Mouse (Mus musculus) layer of hippocampus, postnatal 36 days (tissue): ENCODE measurements around the gene Zhx3. TPM values are rescaled to one million over a fixed set of nuclear protein-coding genes. Genes with fewer than 3 reads are reported as not detected.

Experiments
- DNase-seq, 2 experiments: peaks; one replicate each; pipeline ENCODE4 v3.0.0; 2022
- total RNA-seq, 2 experiments: library from RNA; stranded (reverse); gene quantifications; 2 replicates each; pipeline ENCODE4 v1.2.3; 2021

Zhx3 gene
- total RNA-seq, 2 experiments from 2014 or later = 92.9 to 124 TPM

DNA sequence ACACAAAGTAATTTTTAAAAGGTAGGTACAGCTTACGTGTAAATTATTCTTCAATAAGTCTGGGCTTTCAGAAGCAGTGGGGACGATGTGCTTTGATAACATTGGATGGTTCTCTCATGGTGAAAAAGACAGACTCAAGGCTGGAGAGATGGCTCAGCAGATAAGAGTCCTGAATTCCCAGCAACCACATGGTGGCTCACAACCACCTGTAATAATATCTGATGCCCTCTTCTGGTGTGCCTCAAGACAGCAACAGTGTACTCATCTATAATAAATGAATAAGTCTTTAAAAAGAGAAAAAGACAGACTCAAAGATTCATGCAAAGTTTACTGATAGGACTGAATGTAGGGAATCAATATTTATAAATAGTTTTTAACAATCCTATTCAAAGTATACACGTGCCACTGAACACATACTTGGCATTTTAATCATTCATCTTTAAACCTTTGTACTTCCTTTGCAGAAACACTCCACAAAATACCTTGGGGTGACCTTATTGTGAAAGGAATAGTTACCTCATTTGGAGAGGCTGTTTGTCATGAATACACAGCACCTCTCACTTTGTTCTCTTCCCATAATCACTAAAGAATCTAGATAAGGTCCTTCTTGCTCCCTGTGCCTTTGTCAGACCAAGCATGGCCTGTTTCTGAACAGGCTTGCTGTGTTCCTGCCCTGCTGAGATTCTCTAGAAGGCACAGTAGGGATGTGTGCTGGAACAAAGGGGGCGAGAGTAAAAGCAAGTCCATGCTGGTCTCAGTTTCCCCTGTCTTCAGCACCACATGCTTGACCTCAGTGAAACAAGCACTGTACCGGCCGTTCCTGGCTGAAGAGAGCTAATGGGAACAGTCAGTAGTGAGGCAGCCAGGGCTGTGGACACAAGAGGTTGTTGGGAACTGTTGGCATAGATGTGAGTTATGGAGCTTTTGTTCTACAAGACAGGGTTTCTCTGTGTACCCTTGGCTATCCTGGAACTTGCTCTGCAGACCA, 146.6 kb downstream of the Zhx3 start:
- DNase-seq = no peak

GRCm38 (mm10) chr2:160724536-160724935, 148.3 kb downstream of the Zhx3 start:
- no peak for DNase-seq

DNA sequence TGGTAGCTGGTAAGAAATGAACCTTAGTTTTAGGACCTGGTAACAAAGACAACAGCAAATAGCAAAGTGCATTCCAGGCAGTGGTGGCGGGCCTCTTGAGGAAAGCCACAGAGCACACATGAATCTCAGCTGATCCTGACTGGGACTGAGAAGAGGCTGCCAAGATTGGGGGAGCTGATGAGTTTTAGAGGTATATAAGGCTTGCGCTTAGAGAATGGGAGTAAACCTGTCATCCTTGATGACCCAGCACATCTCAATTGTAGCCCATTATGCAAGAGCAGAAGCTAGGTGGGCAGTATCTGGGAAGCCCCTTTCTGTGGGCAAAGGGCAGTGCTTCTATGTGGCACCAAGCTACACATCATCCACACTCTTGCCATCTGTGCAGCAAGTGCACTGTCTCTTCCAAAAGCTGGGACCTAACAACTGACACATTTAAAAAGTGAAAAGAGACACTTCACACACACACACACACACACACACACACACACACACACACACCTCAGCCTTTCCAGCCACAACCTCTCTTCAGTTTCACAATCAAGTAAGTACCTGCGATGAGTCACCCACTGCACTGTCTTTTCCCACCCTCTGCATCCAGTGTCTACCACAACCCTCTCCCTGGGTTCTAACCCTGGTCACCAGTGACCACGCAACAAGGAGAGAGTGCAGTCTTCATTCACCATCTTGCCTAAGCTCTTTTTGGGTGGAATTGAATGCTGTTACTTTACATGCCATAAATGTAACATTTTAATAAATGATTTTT, 149.0 kb downstream of the Zhx3 start:
- no peak for DNase-seq

DNA sequence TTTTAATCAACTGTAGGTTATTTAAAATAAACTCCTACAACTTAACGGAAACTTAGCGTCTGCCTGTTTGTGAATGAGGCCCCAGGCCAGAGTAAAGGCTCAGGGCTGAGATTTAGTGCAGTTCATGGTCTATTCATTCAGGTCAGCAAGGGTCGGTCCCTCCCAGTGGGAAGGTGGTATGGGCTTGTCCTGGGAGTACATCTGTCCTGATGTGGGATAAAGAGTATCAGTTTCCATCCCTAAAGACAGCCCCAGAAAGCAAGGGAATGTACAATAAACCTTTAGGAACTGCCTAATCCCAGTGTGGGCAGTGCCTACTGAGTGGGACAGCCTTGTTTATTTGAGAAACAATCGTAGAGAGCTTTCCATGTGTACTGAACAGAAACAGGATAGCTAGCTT, 150.1 kb downstream of the Zhx3 start:
- DNase-seq = no peak

DNA sequence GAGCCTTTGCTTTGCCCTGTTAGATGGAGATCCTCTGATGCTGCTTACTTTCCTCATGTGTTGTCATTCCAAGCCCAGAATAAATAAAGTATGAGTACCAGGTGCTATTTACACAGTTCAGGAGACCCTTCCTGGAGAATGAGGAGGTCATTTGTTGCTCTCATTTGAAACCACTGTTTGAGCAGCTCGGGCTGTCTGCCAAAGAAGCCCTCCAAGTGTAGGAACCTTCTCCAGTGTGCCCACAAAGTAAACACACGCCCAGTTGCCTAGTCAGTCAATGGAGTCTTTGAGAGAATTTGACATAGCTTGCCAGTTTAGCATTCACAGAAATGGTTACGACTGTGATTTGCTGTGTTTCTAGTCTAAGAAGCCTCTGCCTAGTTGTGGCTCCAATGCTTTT, 154.0 kb downstream of the Zhx3 start:
- DNase-seq = no peak

- no peak for DNase-seq
Observed at GRCm38 (mm10) chr2:160717269-160717668, 155.5 kb downstream of the Zhx3 start.

GRCm38 (mm10) chr2:160715463-160716030, 157.3 kb downstream of the Zhx3 start:
- no peak for DNase-seq

GRCm38 (mm10) chr2:160707673-160708072, 165.1 kb downstream of the Zhx3 start:
- DNase-seq = no peak

DNA sequence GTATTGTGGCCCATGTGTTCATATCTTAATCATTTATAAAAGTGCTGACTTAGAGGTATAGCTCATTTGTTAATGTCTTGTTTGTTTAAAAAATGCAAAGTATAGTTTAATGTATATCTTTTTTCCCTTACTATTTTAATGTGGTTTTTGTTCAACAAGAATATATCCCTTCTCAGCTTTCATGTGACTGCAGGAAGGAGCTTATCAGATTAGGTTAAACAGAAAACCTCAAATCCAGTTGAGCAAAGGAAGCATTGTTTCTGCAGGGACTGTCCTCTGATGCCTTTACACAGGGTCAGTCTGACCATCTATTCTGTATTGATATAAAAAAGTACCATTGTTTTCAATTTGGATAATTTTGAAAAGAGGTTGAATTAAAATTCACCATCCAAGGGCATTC, 170.0 kb downstream of the Zhx3 start:
- DNase-seq = no peak

GRCm38 (mm10) chr2:160701603-160702002, 171.2 kb downstream of the Zhx3 start:
- no peak for DNase-seq

- DNase-seq = no peak
Observed at GRCm38 (mm10) chr2:160700271-160700670, 172.5 kb downstream of the Zhx3 start.

Other genes with a start within 250 kb of the Zhx3 start
- 10 to 100 TPM; 91.1 to 99.3 TPM for gene Top1, start 227.1 kb downstream of the Zhx3 start, total RNA-seq
- gene Plcg1, start 141.7 kb downstream of the Zhx3 start, total RNA-seq = 100 to 1,000 TPM in 1 of 2 experiments, 10 to 100 TPM in 1; 95.8 to 112 TPM
- 1 to 10 TPM; 1.1 to 1.4 TPM for gene Lpin3, start 7.7 kb upstream of the Zhx3 start, total RNA-seq
- under 1 TPM in 1 of 2 experiments, not detected in 1; 0.15 TPM for gene Emilin3, start 39.3 kb upstream of the Zhx3 start, total RNA-seq
- 10 to 100 TPM; 50.9 to 52.1 TPM for gene Chd6, start 236.1 kb upstream of the Zhx3 start, total RNA-seq